Mouse (Mus musculus) limb, embryonic 12.5 days (tissue): ENCODE data around the gene Slc38a1. TPM values are rescaled to one million over a fixed set of nuclear protein-coding genes. Genes with fewer than 3 reads are reported as not detected.

Source experiments
- ATAC-seq: fragments of 200-750 bp; cut with Nextera tagmentation; 2 replicates; pipeline ENCODE4 v1.8.0; 2017; ENCODE audit warnings: low read depth, moderate TSS enrichment; ENCODE audit not compliant: insufficient number of reproducible peaks, insufficient read depth, low FRiP score, low TSS enrichment
- H3K27ac ChIP-seq: fragments of 300-500 bp; sonication (generic); 2 replicates; pipeline ENCODE4 v1.5.1; 2016; ENCODE audit warnings: mild to moderate bottlenecking, moderate library complexity
- H3K27me3 ChIP-seq: fragments of 300-500 bp; sonication (generic); 2 replicates; pipeline ENCODE4 v1.6.1; 2016; ENCODE audit warnings: mild to moderate bottlenecking, moderate library complexity
- H3K36me3 ChIP-seq: fragments of 300-500 bp; sonication (generic); 2 replicates; pipeline ENCODE4 v1.6.1; 2016; ENCODE audit warnings: mild to moderate bottlenecking, moderate library complexity
- H3K4me1 ChIP-seq: fragments of 300-500 bp; sonication (generic); replicated peaks from 2 replicates; pipeline ENCODE4 v1.6.1; 2016
- H3K4me2 ChIP-seq: fragments of 300-500 bp; sonication (generic); 2 replicates; pipeline ENCODE4 v1.6.1; 2016; ENCODE audit warnings: mild to moderate bottlenecking, moderate library complexity
- H3K4me3 ChIP-seq: fragments of 300-500 bp; sonication (generic); replicated peaks from 2 replicates; pipeline ENCODE4 v1.5.1; 2016; ENCODE audit warnings: mild to moderate bottlenecking
- H3K9ac ChIP-seq: fragments of 300-500 bp; sonication (generic); replicated peaks from 2 replicates; pipeline ENCODE4 v1.6.1; 2016; ENCODE audit warnings: mild to moderate bottlenecking, moderate library complexity
- H3K9me3 ChIP-seq: fragments of 300-500 bp; sonication (generic); 2 replicates; pipeline ENCODE4 v1.6.1; 2016; ENCODE audit warnings: mild to moderate bottlenecking, moderate library complexity
- WGBS: fragments of 180-500 bp; shearing (Covaris S2); methylation state at CpG from one replicate; pipeline ENCODE4 v1.1.7; 2016; 5-methylcytosine and 5-hydroxymethylcytosine counted together
- polyA plus RNA-seq: library from polyadenylated mRNA; unstranded; fragments of >200 nt; fragmentation: Nextera tagmentation; extraction: Ambion mirVana; gene quantifications from 2 replicates; pipeline ENCODE4 v1.2.1, GENCODE M21; 2016

Slc38a1 gene
- polyA plus RNA-seq, 1 experiment from 2014 or later: 152 TPM

GRCm38 (mm10) chr15:96684132-96684830 is 41.6 kb upstream of the Slc38a1 start:
- no peaks in the 10 kb centered on the region for H3K9me3 ChIP-seq
- ATAC-seq: no peak
- H3K4me3 ChIP-seq: no peak overlapping the region
- WGBS: 45% methylated on average over 11 of the region's 11 CpGs
- no peak overlapping the region for H3K9ac ChIP-seq
- peaks cover 5% of the 10 kb centered on the region for H3K4me1 ChIP-seq
- H3K27me3 ChIP-seq: peaks cover 10% of the 10 kb centered on the region; the same call in 1 of the 2 replicates
- peaks cover 26% of the 10 kb centered on the region for H3K36me3 ChIP-seq
- no peak overlapping the region; the same call in 1 of the 2 replicates for H3K4me2 ChIP-seq
- no peak overlapping the region for H3K27ac ChIP-seq

- Histone ChIP-seq H3K4me3 (no peak overlapping the region), H3K36me3 (no peaks in the 10 kb centered on the region), H3K4me2 (no peak overlapping the region), H3K4me1 (peaks cover 11% of the 10 kb centered on the region; the same call in 1 of the 2 replicates), H3K9me3 (no peaks in the 10 kb centered on the region), H3K9ac (no peak overlapping the region), H3K27ac (no peak overlapping the region), H3K27me3 (peaks cover 13% of the 10 kb centered on the region)
- ATAC-seq: no peak
- 69% methylated on average over 19 of the region's 19 CpGs for WGBS
Measured at GRCm38 (mm10) chr15:96678871-96679773, 36.4 kb upstream of the Slc38a1 start.

GRCm38 (mm10) chr15:96676518-96676917 is 33.8 kb upstream of the Slc38a1 start:
- Histone ChIP-seq H3K4me2 (no peak overlapping the region), H3K9me3 (no peaks in the 10 kb centered on the region), H3K4me3 (no peak overlapping the region), H3K27ac (0 out of 2 replicates have a peak overlapping the region, but pooled peaks have one; percentile 42), H3K27me3 (peaks cover 11% of the 10 kb centered on the region; the same call in 1 of the 2 replicates), H3K36me3 (no peaks in the 10 kb centered on the region), H3K9ac (no peak overlapping the region), H3K4me1 (peaks cover 11% of the 10 kb centered on the region; the same call in 1 of the 2 replicates)
- 64% methylated on average over 10 of the region's 10 CpGs for WGBS
- ATAC-seq: no peak

- no peaks in the 10 kb centered on the region for H3K9me3 ChIP-seq
- H3K36me3 ChIP-seq: no peaks in the 10 kb centered on the region
- no peak overlapping the region for H3K9ac ChIP-seq
- 62% methylated on average over 15 of the region's 15 CpGs for WGBS
- peaks cover 11% of the 10 kb centered on the region; the same call in 1 of the 2 replicates for H3K27me3 ChIP-seq
- peak overlapping the region; percentile 42 for H3K27ac ChIP-seq
- H3K4me2 ChIP-seq: peak overlapping the region; percentile 17; the same call in 1 of the 2 replicates
- no peak overlapping the region for H3K4me3 ChIP-seq
- no peak for ATAC-seq
- peaks cover 11% of the 10 kb centered on the region; the same call in 1 of the 2 replicates for H3K4me1 ChIP-seq
Measured at GRCm38 (mm10) chr15:96675744-96676143, 33.0 kb upstream of the Slc38a1 start.

GRCm38 (mm10) chr15:96675055-96675454 is 32.3 kb upstream of the Slc38a1 start:
- Histone ChIP-seq H3K36me3 (no peaks in the 10 kb centered on the region), H3K9ac (no peak overlapping the region), H3K27ac (no peak overlapping the region), H3K4me1 (peaks cover 11% of the 10 kb centered on the region; the same call in 1 of the 2 replicates), H3K27me3 (peaks cover 7% of the 10 kb centered on the region; the same call in 1 of the 2 replicates), H3K9me3 (no peaks in the 10 kb centered on the region), H3K4me2 (no peak overlapping the region), H3K4me3 (no peak overlapping the region)
- ATAC-seq: no peak
- 84% methylated on average over 11 of the region's 11 CpGs for WGBS

GRCm38 (mm10) chr15:96674089-96674488 is 31.4 kb upstream of the Slc38a1 start:
- peaks cover 11% of the 10 kb centered on the region; the same call in 1 of the 2 replicates for H3K4me1 ChIP-seq

GRCm38 (mm10) chr15:96669721-96670120 is 27.0 kb upstream of the Slc38a1 start:
- no peaks in the 10 kb centered on the region for H3K36me3 ChIP-seq
- H3K4me3 ChIP-seq: no peak overlapping the region
- 80% methylated on average over 6 of the region's 6 CpGs for WGBS
- 0 out of 2 replicates have a peak, but pooled peaks cover 3% of the 10 kb centered on the region for H3K27me3 ChIP-seq
- H3K4me1 ChIP-seq: no peaks in the 10 kb centered on the region
- H3K9me3 ChIP-seq: no peaks in the 10 kb centered on the region
- no peak overlapping the region for H3K27ac ChIP-seq
- ATAC-seq: no peak
- H3K4me2 ChIP-seq: no peak overlapping the region
- H3K9ac ChIP-seq: no peak overlapping the region

More at GRCm38 (mm10) chr15:96674089-96674488, 31.4 kb upstream of the Slc38a1 start:
- Histone ChIP-seq H3K27me3 (peaks cover 4% of the 10 kb centered on the region; the same call in 1 of the 2 replicates), H3K9ac (no peak overlapping the region), H3K9me3 (no peaks in the 10 kb centered on the region), H3K36me3 (no peaks in the 10 kb centered on the region), H3K27ac (no peak overlapping the region), H3K4me3 (no peak overlapping the region), H3K4me2 (no peak overlapping the region)
- no peak for ATAC-seq
- 50% methylated on average over 1 of the region's 1 CpGs for WGBS

- WGBS: 9% methylated on average over 7 of the region's 7 CpGs
- H3K4me2 ChIP-seq: peak overlapping the region; percentile 46
- H3K27ac ChIP-seq: no peak overlapping the region
- H3K4me1 ChIP-seq: no peaks in the 10 kb centered on the region
- no peak overlapping the region for H3K4me3 ChIP-seq
- no peak overlapping the region for H3K9ac ChIP-seq
- no peaks in the 10 kb centered on the region for H3K36me3 ChIP-seq
- 0 out of 2 replicates have a peak, but pooled peaks cover 3% of the 10 kb centered on the region for H3K27me3 ChIP-seq
- H3K9me3 ChIP-seq: no peaks in the 10 kb centered on the region
- ATAC-seq: 0 out of 2 replicates have a peak, but pooled peaks have one; percentile 35
Measured at GRCm38 (mm10) chr15:96666663-96667062, 23.9 kb upstream of the Slc38a1 start.

GRCm38 (mm10) chr15:96665889-96666288 is 23.2 kb upstream of the Slc38a1 start:
- H3K27me3 ChIP-seq: 0 out of 2 replicates have a peak, but pooled peaks cover 3% of the 10 kb centered on the region
- peak; percentile 79; the same call in 1 of the 2 replicates for ATAC-seq
- no peaks in the 10 kb centered on the region for H3K36me3 ChIP-seq
- WGBS: 9% methylated on average over 3 of the region's 3 CpGs
- no peak overlapping the region for H3K9ac ChIP-seq
- no peaks in the 10 kb centered on the region for H3K9me3 ChIP-seq
- no peaks in the 10 kb centered on the region for H3K4me1 ChIP-seq
- H3K4me3 ChIP-seq: no peak overlapping the region
- no peak overlapping the region for H3K27ac ChIP-seq
- H3K4me2 ChIP-seq: peak overlapping the region; percentile 46

GRCm38 (mm10) chr15:96660590-96661141 is 18.0 kb upstream of the Slc38a1 start:
- Histone ChIP-seq H3K36me3 (no peaks in the 10 kb centered on the region), H3K9me3 (no peaks in the 10 kb centered on the region), H3K4me1 (peaks cover 13% of the 10 kb centered on the region; the same call in 1 of the 2 replicates), H3K4me2 (no peak overlapping the region), H3K27ac (no peak overlapping the region), H3K9ac (no peak overlapping the region), H3K27me3 (no peaks in the 10 kb centered on the region), H3K4me3 (no peak overlapping the region)
- ATAC-seq: no peak
- WGBS: 48% methylated on average over 13 of the region's 13 CpGs

GRCm38 (mm10) chr15:96658275-96658602 is 15.5 kb upstream of the Slc38a1 start:
- Histone ChIP-seq H3K9me3 (no peaks in the 10 kb centered on the region), H3K9ac (no peak overlapping the region), H3K27me3 (no peaks in the 10 kb centered on the region), H3K4me1 (peaks cover 22% of the 10 kb centered on the region), H3K36me3 (no peaks in the 10 kb centered on the region), H3K27ac (no peak overlapping the region), H3K4me2 (peak overlapping the region; percentile 26; the same call in 1 of the 2 replicates), H3K4me3 (no peak overlapping the region)
- no peak for ATAC-seq
- WGBS: 46% methylated on average over 14 of the region's 14 CpGs
